Mouse (Mus musculus) spleen, adult 2 months (tissue): ENCODE measurements around the gene Ly6g6e.

Source experiments
- CTCF ChIP-seq: fragments of 200-500 bp; IDR thresholded peaks from 2 replicates; pipeline ENCODE4 v1.5.1; 2011; ENCODE audit warnings: mild to moderate bottlenecking, inconsistent platforms; ENCODE audit not compliant: insufficient read depth, insufficient read length, insufficient replicate concordance; ENCODE audit errors: extremely low read depth
- POLR2A ChIP-seq: fragments of 200-500 bp; IDR thresholded peaks from 2 replicates; pipeline ENCODE4 v1.6.1; 2011; ENCODE audit warnings: low read depth, low read length, inconsistent platforms

- no peak for TF ChIP-seq POLR2A
- TF ChIP-seq CTCF: no peak
These were observed 15.9 kb downstream of the Ly6g6e start for GRCm38 (mm10) chr17:35092403-35093198.
